Mouse (Mus musculus) lung, postnatal 0 days (tissue): ENCODE data around the gene Defb35.

Experiments used
- CTCF ChIP-seq: IDR thresholded peaks from 2 replicates; pipeline ENCODE4 v1.5.1; 2016; ENCODE audit warnings: antibody characterized with exemption, mild to moderate bottlenecking
- EP300 ChIP-seq: IDR thresholded peaks from 2 replicates; pipeline ENCODE4 v1.6.1; 2016; ENCODE audit warnings: antibody characterized with exemption, mild to moderate bottlenecking, control low read depth

GRCm38 (mm10) chr8:21969475-21969874, 31.3 kb downstream of the Defb35 start, which contains the start of gene Ccdc70:
- TF ChIP-seq CTCF = no peak
- no peak for TF ChIP-seq EP300
